Mouse (Mus musculus): ENCODE data around the gene Nemf. TPM values are rescaled to one million over a fixed set of nuclear protein-coding genes. Genes with fewer than 3 reads are reported as not detected.

The Nemf gene
- total RNA-seq (2023), result 94.5 TPM

GRCm38 (mm10) chr12:69356546-69357299 is at the start of gene Nemf:
Nemf (minus strand) TSS chr12:69357165.

GRCm38 (mm10) chr12:69371854-69372671 is 15.1 kb upstream of the Nemf start, which contains the start of the genes Arf6 and Gm9887:
Arf6 (plus strand) TSS chr12:69372150.
Gm9887 (minus strand) TSS chr12:69372458.

GRCm38 (mm10) chr12:69296511-69297410 is 60.2 kb downstream of the Nemf start, which contains the start of gene Klhdc2:
Klhdc2 (plus strand) TSS chr12:69296681.

Other genes with a start within 250 kb of the Nemf start
- gene Rps29, start 198.0 kb downstream of the Nemf start, total RNA-seq (2023), result 7,025 TPM
- gene Lrr1, start 188.4 kb downstream of the Nemf start, total RNA-seq (2023), result not detected
- gene Rpl36al, start 173.1 kb downstream of the Nemf start, total RNA-seq (2023), result 486 TPM
- gene Mgat2, start 173.0 kb downstream of the Nemf start, total RNA-seq (2023), result 31.7 TPM
- gene Gm49383, start 160.1 kb downstream of the Nemf start, total RNA-seq (2023), result 8.7 TPM
- gene Dnaaf2, start 158.7 kb downstream of the Nemf start, total RNA-seq (2023), result 1.3 TPM
- 7.3 TPM for gene Gm49384, start 152.9 kb downstream of the Nemf start, total RNA-seq (2023)
- 28.1 TPM for gene Pole2, start 129.0 kb downstream of the Nemf start, total RNA-seq (2023)
- 38.3 TPM for gene Klhdc1, start 116.0 kb downstream of the Nemf start, total RNA-seq (2023)
- gene Klhdc2, start 60.5 kb downstream of the Nemf start, total RNA-seq (2023), result 58.9 TPM
- gene Arf6, start 15.0 kb upstream of the Nemf start, total RNA-seq (2023), result 213 TPM
- gene Gm9887, start 15.3 kb upstream of the Nemf start, total RNA-seq (2023), result 3.1 TPM
- 20.0 TPM for gene Vcpkmt, start 225.9 kb upstream of the Nemf start, total RNA-seq (2023)

All from CD8-positive naive resting alpha-beta T cell, adult 57 days (primary cell).